Mouse (Mus musculus): ENCODE measurements around the gene Hspg2. TPM values are rescaled to one million over a fixed set of nuclear protein-coding genes. Genes with fewer than 3 reads are reported as not detected.
A peak's percentile ranks its signal among the peaks of the same experiment; 100 is the strongest.

Hspg2 gene
- polyA plus RNA-seq, 1 experiment from 2014 or later = 58.1 TPM

- Histone ChIP-seq H3K9ac (peak overlapping the region; percentile 81), H3K4me3 (ENCODE audit: low read depth, low read length) (peak overlapping the region; percentile 92), H3K4me1 (ENCODE audit: insufficient read depth) (peaks cover 46% of the 10 kb centered on the region), H3K4me2 (peak overlapping the region; percentile 74), H3K9me3 (ENCODE audit: low read depth, low read length) (no peaks in the 10 kb centered on the region), H3K36me3 (ENCODE audit: insufficient read depth) (0 out of 2 replicates have a peak, but pooled peaks cover 4% of the 10 kb centered on the region), H3K27ac (ENCODE audit: low read depth) (peak overlapping the region; percentile 83), H3K27me3 (ENCODE audit: insufficient read depth, low read length) (no peaks in the 10 kb centered on the region)
- ATAC-seq (ENCODE audit: insufficient read depth) = peak; percentile 1; the same call in 1 of the 2 replicates
- TF ChIP-seq CTCF (IDR thresholded peaks at IDR 0.05; ENCODE audit: low read depth) = peak; percentile 21
- DNase-seq = no peak
- WGBS = 2% methylated on average over 20 of the region's 20 CpGs
Measured at GRCm38 (mm10) chr4:137469081-137469844, 694 bp downstream of the Hspg2 start.

GRCm38 (mm10) chr4:137469845-137470692 lies 1.5 kb downstream of the Hspg2 start:
- 38% methylated on average over 15 of the region's 15 CpGs for WGBS
- DNase-seq (no peak), ATAC-seq (ENCODE audit: insufficient read depth) (no peak; the same call in 1 of the 2 replicates)
- H3K4me1 ChIP-seq (ENCODE audit: insufficient read depth) = peaks cover 48% of the 10 kb centered on the region
- H3K4me3 ChIP-seq (ENCODE audit: low read depth, low read length) = peak overlapping the region; percentile 92
- TF ChIP-seq CTCF (IDR thresholded peaks at IDR 0.05; ENCODE audit: low read depth) = peak; percentile 42
- no peaks in the 10 kb centered on the region for H3K9me3 ChIP-seq (ENCODE audit: low read depth, low read length)
- H3K27me3 ChIP-seq (ENCODE audit: insufficient read depth, low read length) = no peaks in the 10 kb centered on the region
- H3K36me3 ChIP-seq (ENCODE audit: insufficient read depth) = 0 out of 2 replicates have a peak, but pooled peaks cover 4% of the 10 kb centered on the region
- peak overlapping the region; percentile 74 for H3K4me2 ChIP-seq
- H3K27ac ChIP-seq (ENCODE audit: low read depth) = peak overlapping the region; percentile 83
- peak overlapping the region; percentile 81 for H3K9ac ChIP-seq

GRCm38 (mm10) chr4:137470701-137471317 lies 2.2 kb downstream of the Hspg2 start:
- peak overlapping the region; percentile 83 for H3K27ac ChIP-seq (ENCODE audit: low read depth)

GRCm38 (mm10) chr4:137471326-137471725 lies 2.8 kb downstream of the Hspg2 start:
- Histone ChIP-seq H3K36me3 (ENCODE audit: insufficient read depth) (0 out of 2 replicates have a peak, but pooled peaks cover 4% of the 10 kb centered on the region), H3K4me2 (peak overlapping the region; percentile 74), H3K27me3 (ENCODE audit: insufficient read depth, low read length) (no peaks in the 10 kb centered on the region), H3K9me3 (ENCODE audit: low read depth, low read length) (no peaks in the 10 kb centered on the region), H3K4me1 (ENCODE audit: insufficient read depth) (peaks cover 60% of the 10 kb centered on the region), H3K4me3 (ENCODE audit: low read depth, low read length) (peak overlapping the region; percentile 92; the same call in 1 of the 2 replicates), H3K9ac (peak overlapping the region; percentile 81; the same call in 1 of the 2 replicates), H3K27ac (ENCODE audit: low read depth) (peak overlapping the region; percentile 83)
- WGBS = 47% methylated on average over 8 of the region's 8 CpGs
- ATAC-seq (ENCODE audit: insufficient read depth) = no peak
- no peak for TF ChIP-seq CTCF (IDR thresholded peaks at IDR 0.05; ENCODE audit: low read depth)
- DNase-seq = no peak

More at GRCm38 (mm10) chr4:137470701-137471317, 2.2 kb downstream of the Hspg2 start:
- Histone ChIP-seq H3K4me2 (peak overlapping the region; percentile 74), H3K36me3 (ENCODE audit: insufficient read depth) (0 out of 2 replicates have a peak, but pooled peaks cover 4% of the 10 kb centered on the region), H3K9me3 (ENCODE audit: low read depth, low read length) (no peaks in the 10 kb centered on the region), H3K27me3 (ENCODE audit: insufficient read depth, low read length) (no peaks in the 10 kb centered on the region), H3K4me1 (ENCODE audit: insufficient read depth) (peaks cover 55% of the 10 kb centered on the region), H3K4me3 (ENCODE audit: low read depth, low read length) (peak overlapping the region; percentile 92), H3K9ac (peak overlapping the region; percentile 81)
- TF ChIP-seq CTCF (IDR thresholded peaks at IDR 0.05; ENCODE audit: low read depth) = no peak
- ATAC-seq (ENCODE audit: insufficient read depth) (no peak), DNase-seq (peak; percentile 46)
- 43% methylated on average over 9 of the region's 9 CpGs for WGBS

GRCm38 (mm10) chr4:137473240-137473639 lies 4.7 kb downstream of the Hspg2 start:
- H3K4me2 ChIP-seq = peak overlapping the region; percentile 36; the same call in 1 of the 2 replicates

GRCm38 (mm10) chr4:137473701-137474388 lies 5.3 kb downstream of the Hspg2 start:
- DNase-seq (peak; percentile 63), ATAC-seq (ENCODE audit: insufficient read depth) (no peak)
- no peak for TF ChIP-seq CTCF (IDR thresholded peaks at IDR 0.05; ENCODE audit: low read depth)
- H3K27me3 ChIP-seq (ENCODE audit: insufficient read depth, low read length) = no peaks in the 10 kb centered on the region
- WGBS = 38% methylated on average over 18 of the region's 18 CpGs
- no peak overlapping the region for H3K4me3 ChIP-seq (ENCODE audit: low read depth, low read length)
- peak overlapping the region; percentile 14; the same call in 1 of the 2 replicates for H3K9ac ChIP-seq
- no peaks in the 10 kb centered on the region for H3K9me3 ChIP-seq (ENCODE audit: low read depth, low read length)
- H3K27ac ChIP-seq (ENCODE audit: low read depth) = peak overlapping the region; percentile 77
- peaks cover 64% of the 10 kb centered on the region for H3K4me1 ChIP-seq (ENCODE audit: insufficient read depth)
- peak overlapping the region; percentile 36 for H3K4me2 ChIP-seq
- H3K36me3 ChIP-seq (ENCODE audit: insufficient read depth) = 0 out of 2 replicates have a peak, but pooled peaks cover 4% of the 10 kb centered on the region

More at GRCm38 (mm10) chr4:137473240-137473639, 4.7 kb downstream of the Hspg2 start:
- H3K4me3 ChIP-seq (ENCODE audit: low read depth, low read length) = no peak overlapping the region
- H3K9me3 ChIP-seq (ENCODE audit: low read depth, low read length) = no peaks in the 10 kb centered on the region
- peak overlapping the region; percentile 77; the same call in 1 of the 2 replicates for H3K27ac ChIP-seq (ENCODE audit: low read depth)
- H3K36me3 ChIP-seq (ENCODE audit: insufficient read depth) = 0 out of 2 replicates have a peak, but pooled peaks cover 4% of the 10 kb centered on the region
- ATAC-seq (ENCODE audit: insufficient read depth) (no peak), DNase-seq (no peak)
- H3K4me1 ChIP-seq (ENCODE audit: insufficient read depth) = peaks cover 62% of the 10 kb centered on the region
- WGBS = 72% methylated on average over 8 of the region's 8 CpGs
- H3K27me3 ChIP-seq (ENCODE audit: insufficient read depth, low read length) = no peaks in the 10 kb centered on the region
- H3K9ac ChIP-seq = no peak overlapping the region
- TF ChIP-seq CTCF (IDR thresholded peaks at IDR 0.05; ENCODE audit: low read depth) = no peak
